Comparison of ENCODE assay signal across 17 mouse cellular contexts in the genomic region with DNA sequence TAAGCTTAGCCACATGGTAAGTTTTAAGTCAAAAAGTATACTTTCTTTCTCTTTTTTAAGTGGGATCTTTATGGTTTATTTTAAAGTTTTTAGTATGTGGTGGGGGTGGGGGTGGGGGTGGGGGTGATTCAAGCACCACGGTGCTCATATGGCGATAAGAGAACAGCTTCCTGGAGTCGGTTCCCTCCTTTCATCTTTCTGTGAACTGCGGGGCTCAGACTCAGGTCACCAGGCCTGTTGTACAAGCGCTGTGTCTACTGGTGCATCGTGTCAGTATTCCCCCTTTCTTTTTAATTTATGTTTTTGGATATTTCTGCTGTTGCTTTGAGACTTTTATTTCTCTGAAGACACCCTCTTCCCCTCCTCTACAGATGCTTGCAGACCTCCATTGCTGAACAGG. TPM values are rescaled to one million over a fixed set of nuclear protein-coding genes. Genes with fewer than 3 reads are reported as not detected.
DNase-seq lines count a peak whose midpoint lies in the region; ATAC-seq lines count a peak whose summit lies in the region.
"Had no signal": no experiment of that assay in that cellular context is flagged by ENCODE, and none has a peak within 500 bp of the region (broad histone marks: within the 10 kb centered on the region; RNA-seq: fewer than 3 reads in every experiment).

No protein-coding gene starts in this region.

- peak; percentile 51 for ATAC-seq in CD4-positive, CD25-positive, alpha-beta regulatory T cell, adult 4 months
- ATAC-seq: forebrain, embryonic 14.5 days; hindbrain, embryonic 16.5 days had no signal

- DNase-seq in CD4-positive helper T cell, adult 2 months (ENCODE audit: low read depth, low spot score) = peak; percentile 28
- peak; percentile 32 to 45 for DNase-seq in thymus, postnatal 10 days (ENCODE audit: low spot score in 2 of 2)
- DNase-seq in thymus, postnatal 4 days = peak; percentile 41
- DNase-seq in cerebellum, adult 11 months = no peak
- no peak for DNase-seq in B cell, adult 2 months
- DNase-seq: adrenal gland, adult 8-10 months; adrenal gland, postnatal 36 days; cerebellum, adult 8-10 months; cerebellum, postnatal 14 days; embryo, embryonic 11 days; gastrocnemius, postnatal 36 days; heart, adult 11 months; heart, postnatal 10 days; heart, postnatal 4 days had no signal

RNA-seq across cellular contexts. Expression of a gene that starts 38.5 kb away (rescaled TPM):
- 10 to 100 TPM; 47.8 to 47.9 TPM for polyA plus RNA-seq in CD4-positive, CD25-positive, alpha-beta regulatory T cell, adult 4 months (2017; shearing (Covaris generic))

Comparison
In these comparisons a context has a peak if more than half of its experiments do, and no peak if none do; other contexts are left out.
1. DNase-seq: peak in CD4-positive helper T cell, adult 2 months (single experiment), thymus, postnatal 10 days (2 of 2) and thymus, postnatal 4 days (single experiment); none in cerebellum, adult 11 months (single experiment) and B cell, adult 2 months (0 of 2).